Mouse (Mus musculus): ENCODE data around the gene Gm16442.
"Not testable (repeated sequence)": the region's sequence is repeated elsewhere in the genome, so short reads cannot be mapped to it uniquely, and the experiment has no call there.

The Gm16442 gene

GRCm38 (mm10) chr7:20122479-20122878, at the start of gene Gm16442:
Gene Gm16442 (minus strand): TSS chr7:20122579.
- not testable (repeated sequence) for DNase-seq (ENCODE audit: low spot score)

GRCm38 (mm10) chr7:20168277-20168676, 45.9 kb upstream of the Gm16442 start, which contains the start of gene Vmn1r94:
Gene Vmn1r94 (minus strand): TSS chr7:20168377.
- not testable (repeated sequence) for DNase-seq (ENCODE audit: low spot score)

DNA sequence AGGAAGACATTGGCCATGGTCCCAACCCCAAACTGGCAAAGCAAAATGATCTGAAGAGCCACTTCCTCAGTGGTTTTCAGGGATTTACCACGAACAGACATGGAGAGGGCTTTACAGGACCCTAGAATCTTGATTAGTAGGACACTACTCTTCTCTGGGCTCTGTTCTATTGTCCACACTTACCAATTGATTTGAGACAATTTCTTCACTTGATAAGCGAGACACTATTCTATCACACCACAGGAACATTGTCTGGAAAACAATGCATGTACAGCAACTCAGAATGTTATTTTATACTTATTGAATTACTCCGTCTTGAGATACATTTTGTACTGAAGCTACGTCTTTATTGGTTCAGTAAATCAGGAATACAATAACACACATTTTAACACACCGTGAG, 16.6 kb upstream of the Gm16442 start, which contains the start of gene Vmn1r93:
TSS of gene Vmn1r93 (minus strand) at position 101 of the 400 bp plus-strand sequence.
- not testable (repeated sequence) for DNase-seq (ENCODE audit: low spot score)

DNA sequence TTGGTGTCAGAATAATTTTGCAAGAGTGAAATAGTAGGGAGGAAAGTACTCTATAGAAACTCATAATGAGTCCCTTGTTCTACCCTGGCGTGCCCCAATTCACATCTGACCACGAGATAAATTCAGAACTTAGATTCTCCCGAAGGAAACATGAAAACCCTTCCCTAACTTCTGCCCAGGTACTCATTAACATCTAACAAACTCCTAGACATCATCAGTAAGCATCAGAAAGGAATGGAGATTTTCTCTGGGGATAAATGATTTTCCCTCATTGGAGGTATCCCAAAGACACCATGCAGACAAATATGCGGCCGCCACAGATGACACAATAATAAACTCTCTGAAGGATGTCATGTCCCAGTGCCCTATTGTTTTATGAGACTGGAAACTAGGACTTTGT, 23.0 kb downstream of the Gm16442 start, which contains the start of gene Vmn1r91:
TSS of gene Vmn1r91 (plus strand) at position 301 of the 400 bp plus-strand sequence.
- not testable (repeated sequence) for DNase-seq (ENCODE audit: low spot score)

DNA sequence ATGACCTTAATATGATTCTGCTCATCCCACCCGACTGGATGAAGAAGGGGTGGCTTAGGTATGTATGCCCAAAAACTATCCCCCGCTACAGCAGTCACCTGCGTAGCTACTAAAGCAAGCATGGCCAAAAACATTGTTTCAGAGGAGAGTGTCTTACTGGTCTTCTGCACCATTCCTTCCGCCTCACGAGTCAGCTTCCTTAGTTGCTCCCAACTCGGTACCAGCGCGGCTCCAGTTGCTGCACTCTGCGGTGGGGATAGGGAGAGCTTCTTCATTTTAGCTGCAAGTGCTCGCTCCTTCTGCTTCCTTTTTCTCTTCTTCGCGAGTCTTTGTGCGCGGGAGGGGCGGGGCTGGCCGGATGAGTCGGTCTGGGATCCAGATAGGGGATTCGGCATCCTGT, 44.3 kb downstream of the Gm16442 start:
- DNase-seq (ENCODE audit: low spot score), result not testable (repeated sequence)
